Mouse (Mus musculus): Measurements from ENCODE around the gene Lrrk2.

DNA sequence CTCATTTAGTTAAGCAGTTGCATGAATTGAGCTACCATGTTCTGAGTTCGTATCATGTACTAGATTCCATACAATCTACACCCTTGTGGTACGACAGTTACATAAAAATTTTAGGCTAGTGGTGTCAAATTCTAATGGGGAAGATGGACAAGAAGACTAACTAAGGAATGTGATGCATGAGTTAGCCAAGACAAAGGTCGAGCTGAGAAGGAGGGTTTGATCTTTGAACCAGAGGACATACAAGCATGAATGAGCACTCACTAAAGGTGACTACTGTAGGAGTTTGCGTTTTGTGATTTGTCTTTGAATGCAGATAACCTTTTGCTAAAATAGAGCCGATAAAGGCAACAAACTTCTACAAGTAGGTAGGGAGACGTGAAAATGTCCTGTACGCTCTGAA is 31.1 kb downstream of the Lrrk2 start:
- no peak for TF ChIP-seq CTCF (IDR thresholded peaks at IDR 0.05; ENCODE audit: extremely low read depth, insufficient read depth, low read length)
- no peak for TF ChIP-seq POLR2A (IDR thresholded peaks at IDR 0.05; ENCODE audit: extremely low read depth, insufficient read depth, low read length)

Measured in cortical plate, adult 2 months (tissue).